Mouse (Mus musculus): ENCODE results near the gene Ntng2.

DNA sequence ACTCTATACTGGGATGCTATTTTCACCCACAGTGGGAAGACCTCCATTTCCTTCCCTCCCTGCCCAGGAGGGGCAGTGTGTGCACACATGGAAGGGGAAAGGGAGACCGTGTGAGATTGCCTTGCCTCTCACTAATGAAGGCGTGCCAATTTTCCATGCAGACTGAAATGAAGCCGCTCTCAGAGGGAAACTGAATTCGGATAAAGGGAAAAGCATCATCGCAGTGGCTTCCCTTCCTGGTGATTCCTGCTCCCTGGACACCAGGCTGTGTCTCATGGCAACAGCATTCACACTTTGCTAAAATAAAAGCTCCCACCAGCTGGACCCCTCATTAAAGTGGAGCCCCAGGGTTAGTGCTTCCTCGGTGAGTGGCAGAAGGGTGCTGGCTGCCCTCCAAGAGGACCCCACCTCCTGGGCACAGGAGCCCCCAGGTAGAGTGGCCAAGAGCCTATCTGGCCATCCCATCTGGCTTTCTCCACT is 9.7 kb upstream of the Ntng2 start:
- no peak for TF ChIP-seq GATA1 (IDR thresholded peaks at IDR 0.05; ENCODE audit: borderline replicate concordance, low read length)
- TF ChIP-seq FLI1 (IDR thresholded peaks at IDR 0.05; ENCODE audit: low read length), result no peak
